Mouse (Mus musculus) neural tube, embryonic 13.5 days (tissue): Measurements from ENCODE around the gene Pcdh9. TPM values are rescaled to one million over a fixed set of nuclear protein-coding genes. Genes with fewer than 3 reads are reported as not detected.

Experiments used
- ATAC-seq: fragments of 200-750 bp; cut with Nextera tagmentation; 2 replicates; pipeline ENCODE4 v1.8.0; 2017; ENCODE audit warnings: low read depth, mild to moderate bottlenecking, moderate TSS enrichment, moderate library complexity
- H3K27ac ChIP-seq: fragments of 300-500 bp; sonication (generic); replicated peaks from 2 replicates; pipeline ENCODE4 v1.5.1; 2015; ENCODE audit warnings: moderate library complexity, mild to moderate bottlenecking, inconsistent platforms
- H3K27me3 ChIP-seq: fragments of 300-500 bp; sonication (generic); 2 replicates; pipeline ENCODE4 v1.6.1; 2015; ENCODE audit warnings: mild to moderate bottlenecking, inconsistent platforms
- H3K36me3 ChIP-seq: fragments of 300-500 bp; sonication (generic); 2 replicates; pipeline ENCODE4 v1.6.1; 2015; ENCODE audit warnings: mild to moderate bottlenecking, inconsistent platforms
- H3K4me1 ChIP-seq: fragments of 300-500 bp; sonication (generic); replicated peaks from 2 replicates; pipeline ENCODE4 v1.6.1; 2015; ENCODE audit warnings: inconsistent platforms
- H3K4me2 ChIP-seq: fragments of 300-500 bp; sonication (generic); 2 replicates; pipeline ENCODE4 v1.6.1; 2015; ENCODE audit warnings: inconsistent platforms, mild to moderate bottlenecking, moderate library complexity
- H3K4me3 ChIP-seq: fragments of 300-500 bp; sonication (generic); 2 replicates; pipeline ENCODE4 v1.5.1; 2015; ENCODE audit warnings: mild to moderate bottlenecking, inconsistent platforms
- H3K9ac ChIP-seq: fragments of 300-500 bp; sonication (generic); 2 replicates; pipeline ENCODE4 v1.6.1; 2015; ENCODE audit warnings: moderate library complexity, mild to moderate bottlenecking, inconsistent platforms
- H3K9me3 ChIP-seq: fragments of 300-500 bp; sonication (generic); 2 replicates; pipeline ENCODE4 v1.6.1; 2016; ENCODE audit warnings: inconsistent platforms
- WGBS: fragments of 180-500 bp; shearing (Covaris S2); methylation state at CpG from one replicate; pipeline ENCODE4 v1.1.7; 2015; 5-methylcytosine and 5-hydroxymethylcytosine counted together
- polyA plus RNA-seq: library from polyadenylated mRNA; unstranded; fragments of >200 nt; fragmentation: Nextera tagmentation; extraction: Ambion mirVana; gene quantifications from 2 replicates; pipeline ENCODE4 v1.2.1, GENCODE M21; 2015

Pcdh9 gene
- polyA plus RNA-seq, 1 experiment from 2014 or later = 103 TPM

- no peaks in the 10 kb centered on the region for H3K9me3 ChIP-seq
- no peak overlapping the region for H3K9ac ChIP-seq
- H3K4me1 ChIP-seq = no peaks in the 10 kb centered on the region
- 81% methylated on average over 2 of the region's 2 CpGs for WGBS
- no peaks in the 10 kb centered on the region for H3K27me3 ChIP-seq
- H3K36me3 ChIP-seq = no peaks in the 10 kb centered on the region
- H3K4me3 ChIP-seq = no peak overlapping the region
- H3K4me2 ChIP-seq = no peak overlapping the region
- no peak overlapping the region for H3K27ac ChIP-seq
- ATAC-seq = no peak
Measured at GRCm38 (mm10) chr14:93762855-93763254, 127.6 kb downstream of the Pcdh9 start.

GRCm38 (mm10) chr14:93734077-93734673 lies 156.3 kb downstream of the Pcdh9 start:
- no peaks in the 10 kb centered on the region for H3K27me3 ChIP-seq
- no peak overlapping the region for H3K4me2 ChIP-seq
- peak overlapping the region; percentile 35; the same call in 1 of the 2 replicates for H3K27ac ChIP-seq
- no peak overlapping the region for H3K9ac ChIP-seq
- no peaks in the 10 kb centered on the region for H3K9me3 ChIP-seq
- H3K36me3 ChIP-seq = no peaks in the 10 kb centered on the region
- no peaks in the 10 kb centered on the region for H3K4me1 ChIP-seq
- ATAC-seq = no peak
- 69% methylated on average over 10 of the region's 10 CpGs for WGBS
- H3K4me3 ChIP-seq = no peak overlapping the region

DNA sequence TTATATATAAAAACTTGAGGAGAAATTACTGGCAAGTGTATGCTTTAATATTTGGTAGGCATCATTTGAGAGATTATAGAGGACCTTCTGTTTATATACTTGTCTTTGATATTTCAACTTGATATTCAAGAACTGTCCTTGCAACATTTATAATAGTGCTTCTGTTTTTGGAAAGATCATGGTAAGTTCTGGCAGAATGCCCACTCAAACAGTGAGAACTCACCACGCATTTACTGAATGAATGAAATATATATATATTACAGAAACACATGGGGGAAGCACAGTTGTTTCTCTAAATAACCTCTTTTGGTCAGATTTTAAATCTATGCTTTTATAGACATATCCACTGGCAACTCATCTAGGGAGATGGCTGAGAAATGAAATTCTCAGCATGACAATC lies 164.7 kb downstream of the Pcdh9 start:
- H3K27me3 ChIP-seq = no peaks in the 10 kb centered on the region
- H3K9me3 ChIP-seq = no peaks in the 10 kb centered on the region
- no peaks in the 10 kb centered on the region for H3K4me1 ChIP-seq
- H3K27ac ChIP-seq = no peak overlapping the region
- 56% methylated on average over 1 of the region's 1 CpGs for WGBS
- no peak overlapping the region for H3K9ac ChIP-seq
- H3K4me2 ChIP-seq = no peak overlapping the region
- H3K36me3 ChIP-seq = no peaks in the 10 kb centered on the region
- ATAC-seq = no peak
- no peak overlapping the region for H3K4me3 ChIP-seq

- Histone ChIP-seq H3K9ac (no peak overlapping the region), H3K27ac (no peak overlapping the region)
- no peak for ATAC-seq
Measured at GRCm38 (mm10) chr14:93719208-93719607, 171.3 kb downstream of the Pcdh9 start.

GRCm38 (mm10) chr14:93713250-93713935 lies 177.1 kb downstream of the Pcdh9 start:
- no peaks in the 10 kb centered on the region for H3K36me3 ChIP-seq
- WGBS = 43% methylated on average over 12 of the region's 12 CpGs
- H3K27ac ChIP-seq = peak overlapping the region; percentile 34; the same call in 1 of the 2 replicates
- ATAC-seq = 0 out of 2 replicates have a peak, but pooled peaks have one; percentile 40
- no peaks in the 10 kb centered on the region for H3K27me3 ChIP-seq
- no peak overlapping the region for H3K4me2 ChIP-seq
- H3K4me1 ChIP-seq = peaks cover 9% of the 10 kb centered on the region
- H3K9ac ChIP-seq = no peak overlapping the region
- H3K9me3 ChIP-seq = no peaks in the 10 kb centered on the region
- H3K4me3 ChIP-seq = no peak overlapping the region

More at GRCm38 (mm10) chr14:93719208-93719607, 171.3 kb downstream of the Pcdh9 start:
- H3K27me3 ChIP-seq = no peaks in the 10 kb centered on the region
- H3K4me2 ChIP-seq = no peak overlapping the region
- WGBS = 80% methylated on average over 1 of the region's 1 CpGs
- H3K4me1 ChIP-seq = no peaks in the 10 kb centered on the region
- H3K9me3 ChIP-seq = no peaks in the 10 kb centered on the region
- no peak overlapping the region for H3K4me3 ChIP-seq
- no peaks in the 10 kb centered on the region for H3K36me3 ChIP-seq

- Histone ChIP-seq H3K9ac (no peak overlapping the region), H3K27ac (no peak overlapping the region), H3K4me3 (no peak overlapping the region), H3K36me3 (no peaks in the 10 kb centered on the region), H3K4me2 (no peak overlapping the region), H3K4me1 (peaks cover 5% of the 10 kb centered on the region), H3K9me3 (no peaks in the 10 kb centered on the region), H3K27me3 (no peaks in the 10 kb centered on the region)
- WGBS = 62% methylated on average over 3 of the region's 3 CpGs
- ATAC-seq = no peak
Measured at GRCm38 (mm10) chr14:93708651-93709050, 181.8 kb downstream of the Pcdh9 start.

- no peaks in the 10 kb centered on the region for H3K36me3 ChIP-seq
- 0 out of 2 replicates have a peak overlapping the region, but pooled peaks have one; percentile 23 for H3K9ac ChIP-seq
- H3K4me3 ChIP-seq = peak overlapping the region; percentile 12; the same call in 1 of the 2 replicates
- peak; percentile 65; the same call in 1 of the 2 replicates for ATAC-seq
- peak overlapping the region; percentile 49 for H3K27ac ChIP-seq
- peaks cover 17% of the 10 kb centered on the region for H3K4me1 ChIP-seq
- 24% methylated on average over 12 of the region's 12 CpGs for WGBS
- H3K9me3 ChIP-seq = no peaks in the 10 kb centered on the region
- H3K27me3 ChIP-seq = no peaks in the 10 kb centered on the region
- peak overlapping the region; percentile 45 for H3K4me2 ChIP-seq
Measured at GRCm38 (mm10) chr14:93701385-93702101, 188.9 kb downstream of the Pcdh9 start.

DNA sequence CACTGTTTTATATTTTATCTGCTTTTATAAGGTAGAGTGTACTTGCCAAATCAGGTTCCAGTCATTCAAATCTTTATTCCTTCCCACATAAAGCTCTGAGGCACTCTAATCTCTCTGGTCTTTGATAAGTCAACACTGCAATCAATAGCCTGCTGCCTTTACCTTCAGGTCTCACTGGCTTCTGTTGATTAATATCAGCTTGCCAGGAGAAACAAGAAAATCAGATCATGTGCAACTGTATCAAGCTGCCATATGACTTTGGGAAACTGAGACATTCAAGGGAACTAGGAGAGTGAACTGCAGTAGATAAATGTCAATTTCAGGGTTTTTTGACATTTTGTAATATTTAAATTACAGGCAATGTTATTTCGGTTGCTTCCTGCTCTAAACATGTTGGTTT lies 189.6 kb downstream of the Pcdh9 start:
- Histone ChIP-seq H3K4me3 (no peak overlapping the region), H3K4me2 (peak overlapping the region; percentile 45), H3K4me1 (peaks cover 17% of the 10 kb centered on the region), H3K27me3 (no peaks in the 10 kb centered on the region), H3K27ac (peak overlapping the region; percentile 57; the same call in 1 of the 2 replicates), H3K9ac (no peak overlapping the region), H3K9me3 (no peaks in the 10 kb centered on the region), H3K36me3 (no peaks in the 10 kb centered on the region)
- no peak for ATAC-seq
- 68% methylated on average over 1 of the region's 1 CpGs for WGBS

DNA sequence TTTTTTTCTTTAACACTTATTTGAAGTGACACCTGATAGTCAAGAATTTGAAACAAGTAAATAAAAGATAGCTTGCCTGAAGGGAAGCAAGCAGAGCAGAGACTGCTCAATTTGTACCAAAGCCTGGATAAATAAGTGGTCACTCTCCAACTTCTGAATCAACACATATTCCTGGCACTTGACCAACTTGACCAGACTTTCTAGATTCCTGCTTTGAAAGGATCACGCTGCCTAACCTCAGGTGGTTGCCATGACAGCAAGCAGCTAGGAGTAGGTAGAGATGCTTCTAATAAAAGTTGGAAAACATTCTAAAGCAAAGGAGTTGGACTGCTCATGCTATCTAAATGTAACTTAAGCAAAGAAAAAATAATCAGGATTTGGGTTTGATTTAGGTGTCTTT lies 205.8 kb downstream of the Pcdh9 start:
- H3K9me3 ChIP-seq = peaks cover 8% of the 10 kb centered on the region; the same call in 1 of the 2 replicates
- H3K4me3 ChIP-seq = no peak overlapping the region
- H3K27me3 ChIP-seq = no peaks in the 10 kb centered on the region
- H3K36me3 ChIP-seq = no peaks in the 10 kb centered on the region
- H3K4me1 ChIP-seq = no peaks in the 10 kb centered on the region
- no peak overlapping the region for H3K4me2 ChIP-seq
- H3K9ac ChIP-seq = no peak overlapping the region
- 51% methylated on average over 1 of the region's 1 CpGs for WGBS
- no peak overlapping the region for H3K27ac ChIP-seq
- ATAC-seq = no peak

DNA sequence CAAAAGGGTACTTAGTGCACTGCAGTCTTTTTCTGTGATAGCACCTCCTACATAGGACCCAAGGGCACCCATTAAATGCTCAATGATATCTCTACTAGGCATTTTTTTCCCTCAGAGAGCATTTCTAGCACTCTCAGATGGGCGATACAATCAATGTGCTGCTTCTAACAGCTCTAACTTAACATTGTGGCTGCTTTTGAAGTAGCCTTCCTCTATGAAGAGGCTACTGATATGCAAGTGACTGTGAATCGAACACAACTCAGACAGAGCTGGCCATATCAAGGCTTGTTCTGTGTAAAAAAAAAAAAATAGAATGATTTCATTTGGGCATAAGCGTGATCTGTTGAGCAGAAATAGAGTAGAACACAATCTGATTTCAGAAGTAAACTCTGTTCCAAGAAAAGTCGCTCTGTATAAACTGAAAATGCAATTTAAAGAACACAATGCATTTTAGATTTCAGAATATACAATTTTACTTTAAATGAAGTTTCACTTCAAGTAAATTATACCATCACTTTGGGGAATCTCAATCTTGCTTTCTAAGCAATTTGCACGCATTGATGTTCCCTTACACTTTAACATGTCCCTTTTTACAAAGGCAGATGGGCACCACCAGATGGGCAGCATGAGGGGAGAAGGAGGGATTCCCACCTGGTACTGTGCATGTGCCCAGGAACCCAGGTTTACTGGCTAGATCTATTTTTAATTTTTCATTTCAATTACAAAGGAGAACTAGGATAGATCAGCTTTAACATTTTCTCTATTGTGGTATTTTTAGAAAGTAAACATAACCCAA lies 215.0 kb downstream of the Pcdh9 start:
- WGBS = 84% methylated on average over 5 of the region's 5 CpGs
- Histone ChIP-seq H3K4me3 (no peak overlapping the region), H3K27ac (no peak overlapping the region), H3K9me3 (peaks cover 11% of the 10 kb centered on the region; the same call in 1 of the 2 replicates), H3K36me3 (no peaks in the 10 kb centered on the region), H3K27me3 (no peaks in the 10 kb centered on the region), H3K9ac (no peak overlapping the region), H3K4me1 (no peaks in the 10 kb centered on the region), H3K4me2 (no peak overlapping the region)
- ATAC-seq = no peak

- H3K4me1 ChIP-seq = 0 out of 2 replicates have a peak, but pooled peaks cover 7% of the 10 kb centered on the region
- no peak overlapping the region for H3K27ac ChIP-seq
- 71% methylated on average over 9 of the region's 9 CpGs for WGBS
- no peaks in the 10 kb centered on the region for H3K36me3 ChIP-seq
- ATAC-seq = no peak
- H3K4me2 ChIP-seq = no peak overlapping the region
- no peaks in the 10 kb centered on the region for H3K9me3 ChIP-seq
- H3K27me3 ChIP-seq = no peaks in the 10 kb centered on the region
- no peak overlapping the region for H3K4me3 ChIP-seq
- H3K9ac ChIP-seq = no peak overlapping the region
Measured at GRCm38 (mm10) chr14:93653986-93654757, 236.3 kb downstream of the Pcdh9 start.
